ENCODE assay signal across 9 mouse cellular contexts in genomic region chr6:149126675-149127074, GRCm38 (mm10). TPM values are rescaled to one million over a fixed set of nuclear protein-coding genes. Genes with fewer than 3 reads are reported as not detected.
DNase-seq lines count a peak whose midpoint lies in the region; ATAC-seq and TF ChIP-seq lines count a peak whose summit lies in the region.
"Had no signal": no experiment of that assay in that cellular context is flagged by ENCODE, and none has a peak within 500 bp of the region (broad histone marks: within the 10 kb centered on the region; RNA-seq: fewer than 3 reads in every experiment).

No protein-coding gene starts in this region.

- no peak overlapping the region for H3K9ac ChIP-seq in intestine, postnatal 0 days (ENCODE audit: low read depth, low read length)
- no peak overlapping the region for H3K9ac ChIP-seq in intestine, embryonic 15.5 days
- H3K9ac ChIP-seq in CH12.LX (ENCODE audit: insufficient read depth, low read depth): no peak overlapping the region
- H3K9ac ChIP-seq in liver, embryonic 11.5 days (ENCODE audit: low read depth, low read length): no peak overlapping the region
- H3K9ac ChIP-seq: embryonic facial prominence, embryonic 15.5 days had no signal

- 70% methylated on average over 4 of the region's 4 CpGs for WGBS in intestine, postnatal 0 days
- 76% methylated on average over 4 of the region's 4 CpGs for WGBS in intestine, embryonic 15.5 days
- 63% methylated on average over 4 of the region's 4 CpGs for WGBS in liver, embryonic 11.5 days

- no peaks in the 10 kb centered on the region for H3K27me3 ChIP-seq in intestine, postnatal 0 days (replicated peaks; ENCODE audit: control insufficient read depth, insufficient read depth, low read length)
- H3K27me3 ChIP-seq in intestine, embryonic 15.5 days (replicated peaks): no peaks in the 10 kb centered on the region
- H3K27me3 ChIP-seq in CH12.LX (replicated peaks): no peaks in the 10 kb centered on the region
- no peaks in the 10 kb centered on the region for H3K27me3 ChIP-seq in liver, embryonic 11.5 days (replicated peaks; ENCODE audit: control insufficient read depth, insufficient read depth, low read length)
- H3K27me3 ChIP-seq: embryonic facial prominence, embryonic 15.5 days had no signal

- no peaks in the 10 kb centered on the region for H3K9me3 ChIP-seq in intestine, postnatal 0 days (ENCODE audit: control insufficient read depth)
- H3K9me3 ChIP-seq in intestine, embryonic 15.5 days: no peaks in the 10 kb centered on the region
- H3K9me3 ChIP-seq in CH12.LX (replicated peaks; ENCODE audit: low read length): no peaks in the 10 kb centered on the region
- no peaks in the 10 kb centered on the region for H3K9me3 ChIP-seq in liver, embryonic 11.5 days (ENCODE audit: control insufficient read depth, low read length)
- H3K9me3 ChIP-seq: embryonic facial prominence, embryonic 15.5 days had no signal

- no peak for TF ChIP-seq POLR2A in CH12.LX (IDR thresholded peaks at IDR 0.05; ENCODE audit: low read depth, low read length)

- intact Hi-C loops in heart, postnatal 14 days (cut with DNase I): no loop called here

- no peaks in the 10 kb centered on the region for H3K79me2 ChIP-seq in CH12.LX (replicated peaks; ENCODE audit: control insufficient read depth, extremely low read depth, insufficient read depth, poor library complexity, severe bottlenecking)

- no peak overlapping the region for H3K4me3 ChIP-seq in intestine, postnatal 0 days (ENCODE audit: low read depth, low read length)
- H3K4me3 ChIP-seq in intestine, embryonic 15.5 days (replicated peaks): no peak overlapping the region
- no peak overlapping the region for H3K4me3 ChIP-seq in CH12.LX (replicated peaks in 1 of 3; ENCODE audit: low read depth in 2 of 3, low read length in 2 of 3, poor library complexity in 1 of 3)
- H3K4me3 ChIP-seq in liver, embryonic 11.5 days (ENCODE audit: low read depth, low read length): no peak overlapping the region
- H3K4me3 ChIP-seq: embryonic facial prominence, embryonic 15.5 days had no signal

- peak; percentile 85 for TF ChIP-seq RAD21 in CH12.LX (IDR thresholded peaks at IDR 0.05; ENCODE audit: low read depth, low read length)

- no peak overlapping the region for H3K27ac ChIP-seq in intestine, postnatal 0 days (ENCODE audit: low read depth, low read length)
- no peak overlapping the region for H3K27ac ChIP-seq in intestine, embryonic 15.5 days
- H3K27ac ChIP-seq in CH12.LX (ENCODE audit: insufficient read depth, low read depth): no peak overlapping the region
- no peak overlapping the region for H3K27ac ChIP-seq in liver, embryonic 11.5 days (ENCODE audit: low read depth, low read length)
- H3K27ac ChIP-seq: embryonic facial prominence, embryonic 15.5 days had no signal

- ATAC-seq in intestine, postnatal 0 days: no peak
- no peak for ATAC-seq in intestine, embryonic 15.5 days
- peak; percentile 60; the same call in 1 of the 2 replicates for ATAC-seq in liver, embryonic 11.5 days (replicated peaks; ENCODE audit: low FRiP score)

- in situ Hi-C loops in CH12.LX (cut with MboI; ENCODE audit: low pct_ligation_motif_present, low pct_unique_long_range_greater_than_20kb, low sequenced_read_pairs): no loop called here

- H3K4me2 ChIP-seq in intestine, postnatal 0 days (replicated peaks; ENCODE audit: low read depth): no peak overlapping the region
- no peak overlapping the region for H3K4me2 ChIP-seq in intestine, embryonic 15.5 days (replicated peaks)
- no peak overlapping the region for H3K4me2 ChIP-seq in CH12.LX (ENCODE audit: insufficient read depth, low read depth, poor library complexity, severe bottlenecking)
- no peak overlapping the region for H3K4me2 ChIP-seq in liver, embryonic 11.5 days
- H3K4me2 ChIP-seq: embryonic facial prominence, embryonic 15.5 days had no signal

- H3K4me1 ChIP-seq in intestine, postnatal 0 days (replicated peaks; ENCODE audit: control insufficient read depth, insufficient read depth, low read length): no peaks in the 10 kb centered on the region
- no peaks in the 10 kb centered on the region for H3K4me1 ChIP-seq in intestine, embryonic 15.5 days (replicated peaks)
- peaks cover 0 to 4% of the 10 kb centered on the region in 2 experiments; a peak in 1 of 4 replicates for H3K4me1 ChIP-seq in CH12.LX (ENCODE audit: control insufficient read depth in 1 of 2, insufficient read depth in 2 of 2)
- H3K4me1 ChIP-seq in liver, embryonic 11.5 days (replicated peaks; ENCODE audit: control insufficient read depth, insufficient read depth, low read length): no peaks in the 10 kb centered on the region
- H3K4me1 ChIP-seq: embryonic facial prominence, embryonic 15.5 days had no signal

- DNase-seq in CH12.LX (ENCODE audit: extremely low read depth): peak; percentile 76
- peak; percentile 53 for DNase-seq in adrenal gland, adult 2 months
- peak; percentile 25 to 55 for DNase-seq in heart, postnatal 14 days
- DNase-seq in liver, embryonic 11.5 days (ENCODE audit: low spot score): no peak
- DNase-seq in retina, postnatal 7 days (ENCODE audit: low read depth, low spot score): peak; percentile 11
- DNase-seq in urinary bladder, postnatal 4 days (ENCODE audit: low spot score in 2 of 2): no peak

- TF ChIP-seq EP300 in CH12.LX (IDR thresholded peaks at IDR 0.05; ENCODE audit: low read length): no peak

- TF ChIP-seq CTCF in intestine, postnatal 0 days (IDR thresholded peaks at IDR 0.05; ENCODE audit: low read depth): peak; percentile 61
- TF ChIP-seq CTCF in CH12.LX (conservative IDR thresholded peaks at IDR 0.05 in 1 of 2, IDR thresholded peaks at IDR 0.05 in 1 of 2; ENCODE audit: low read depth in 2 of 2, low read length in 2 of 2): peak; percentile 54 to 80

- no peaks in the 10 kb centered on the region for H3K36me3 ChIP-seq in intestine, postnatal 0 days (ENCODE audit: control insufficient read depth, insufficient read depth)
- H3K36me3 ChIP-seq in intestine, embryonic 15.5 days: no peaks in the 10 kb centered on the region
- H3K36me3 ChIP-seq in CH12.LX (replicated peaks in 1 of 2; ENCODE audit: control insufficient read depth in 1 of 2, insufficient read depth in 1 of 2, low read length in 1 of 2): no peaks in the 10 kb centered on the region
- no peaks in the 10 kb centered on the region for H3K36me3 ChIP-seq in liver, embryonic 11.5 days (ENCODE audit: control insufficient read depth, insufficient read depth, low read length)
- H3K36me3 ChIP-seq: embryonic facial prominence, embryonic 15.5 days had no signal

- dilution Hi-C loops in CH12.LX (cut with MboI; ENCODE audit: extremely low pct_ligation_motif_present, extremely low pct_unique_long_range_greater_than_20kb, low sequenced_read_pairs): no loop called here

TF ChIP-seq in CH12.LX, 34 proteins besides CTCF, POLR2A, EP300 and RAD21 (continues in another document):
- TF ChIP-seq PAX5 (IDR thresholded peaks at IDR 0.05; ENCODE audit: low read length) (no peak), MAZ (IDR thresholded peaks at IDR 0.05; ENCODE audit: low read depth, low read length) (no peak), MYC (IDR thresholded peaks at IDR 0.05; ENCODE audit: low read depth, low read length) (peak; percentile 92), ETS1 (conservative IDR thresholded peaks at IDR 0.05; ENCODE audit: low read depth, low read length) (no peak), MEF2A (IDR thresholded peaks at IDR 0.05; ENCODE audit: borderline replicate concordance, low read depth, low read length) (no peak), SMC3 (IDR thresholded peaks at IDR 0.05; ENCODE audit: low read depth, low read length) (peak; percentile 75), MAX (IDR thresholded peaks at IDR 0.05; ENCODE audit: low read length) (peak; percentile 54; the same call in 1 of the 2 replicates), KAT2A (IDR thresholded peaks at IDR 0.05; ENCODE audit: insufficient replicate concordance, low read length) (no peak), ZMIZ1 (IDR thresholded peaks at IDR 0.05; ENCODE audit: low read depth, low read length) (no peak), MXI1 (IDR thresholded peaks at IDR 0.05; ENCODE audit: low read depth, low read length) (peak; percentile 27; the same call in 1 of the 2 replicates), NRF1 (IDR thresholded peaks at IDR 0.05; ENCODE audit: low read depth, low read length) (no peak), USF1 (IDR thresholded peaks at IDR 0.05; ENCODE audit: low read depth, low read length) (no peak), NELFE (IDR thresholded peaks at IDR 0.05; ENCODE audit: low read depth, low read length) (no peak)

RNA-seq across cellular contexts. Expression of gene Gm10203, which starts 3.3 kb away (rescaled TPM):
- not detected in 2 replicates for polyA plus RNA-seq in intestine, postnatal 0 days (2015; fragmentation: Nextera tagmentation; extraction: Ambion mirVana)
- not detected in 2 replicates for polyA plus RNA-seq in intestine, embryonic 15.5 days (2015; fragmentation: Nextera tagmentation; extraction: Ambion mirVana)
- total RNA-seq in CH12.LX (2012; rRNA removed) (not detected in 2 replicates), CH12.LX (2014; rRNA removed) (not detected in 2 replicates)
- not detected in 2 replicates for polyA plus RNA-seq in CH12.LX (2012; ENCODE audit: insufficient read length, low read depth)
- total RNA-seq in adrenal gland, adult 2 months (2021): not detected
- polyA plus RNA-seq in adrenal gland, adult 2 months (2012; rRNA removed): not detected in 2 replicates
- total RNA-seq in heart, postnatal 14 days (2021): not detected
- polyA plus RNA-seq in liver, embryonic 11.5 days (2014; fragmentation: Nextera tagmentation; extraction: Ambion mirVana): not detected in 2 replicates
- polyA plus RNA-seq: embryonic facial prominence, embryonic 15.5 days had no signal

RNA-seq across cellular contexts. Expression of gene Etfbkmt, which starts 13.0 kb away (rescaled TPM):
- polyA plus RNA-seq in intestine, postnatal 0 days (2015; fragmentation: Nextera tagmentation; extraction: Ambion mirVana): 8.3 and 11.6 TPM in 2 replicates
- polyA plus RNA-seq in intestine, embryonic 15.5 days (2015; fragmentation: Nextera tagmentation; extraction: Ambion mirVana): 17.0 and 17.6 TPM in 2 replicates
- total RNA-seq in CH12.LX (2012; rRNA removed) (5.6 and 7.8 TPM in 2 replicates), CH12.LX (2014; rRNA removed) (17.3 and 18.9 TPM in 2 replicates)
- 9.3 and 12.4 TPM in 2 replicates for polyA plus RNA-seq in CH12.LX (2012; ENCODE audit: insufficient read length, low read depth)
- 10 to 100 TPM; 15.2 to 38.4 TPM for total RNA-seq in adrenal gland, adult 2 months (2021)
- polyA plus RNA-seq in adrenal gland, adult 2 months (2012; rRNA removed): 1.8 and 3.4 TPM in 2 replicates
- total RNA-seq in heart, postnatal 14 days (2021): 10 to 100 TPM; 31.2 to 31.9 TPM
- 14.2 and 14.9 TPM in 2 replicates for polyA plus RNA-seq in liver, embryonic 11.5 days (2014; fragmentation: Nextera tagmentation; extraction: Ambion mirVana)

RNA-seq across cellular contexts. Expression of gene Dennd5b, which starts 25.2 kb away (rescaled TPM):
- polyA plus RNA-seq in intestine, postnatal 0 days (2015; fragmentation: Nextera tagmentation; extraction: Ambion mirVana): 9.6 and 12.7 TPM in 2 replicates
- polyA plus RNA-seq in intestine, embryonic 15.5 days (2015; fragmentation: Nextera tagmentation; extraction: Ambion mirVana): 9.0 and 9.7 TPM in 2 replicates
- total RNA-seq in CH12.LX (2012; rRNA removed) (3.1 and 5.4 TPM in 2 replicates), CH12.LX (2014; rRNA removed) (1.4 and 1.6 TPM in 2 replicates)
- 1.3 and 2.2 TPM in 2 replicates for polyA plus RNA-seq in CH12.LX (2012; ENCODE audit: insufficient read length, low read depth)
- 10 to 100 TPM; 13.0 to 14.3 TPM for total RNA-seq in adrenal gland, adult 2 months (2021)
- 6.9 and 9.6 TPM in 2 replicates for polyA plus RNA-seq in adrenal gland, adult 2 months (2012; rRNA removed)
- total RNA-seq in heart, postnatal 14 days (2021): 10 to 100 TPM; 20.5 to 23.3 TPM
- 11.0 and 11.3 TPM in 2 replicates for polyA plus RNA-seq in liver, embryonic 11.5 days (2014; fragmentation: Nextera tagmentation; extraction: Ambion mirVana)

Comparison
In these comparisons a context has a peak if more than half of its experiments do, and no peak if none do; other contexts are left out.
1. DNase-seq: peak in CH12.LX (single experiment), adrenal gland, adult 2 months (single experiment), heart, postnatal 14 days (2 of 2) and retina, postnatal 7 days (single experiment); none in liver, embryonic 11.5 days (single experiment) and urinary bladder, postnatal 4 days (0 of 2).